Mouse (Mus musculus): ENCODE measurements around the gene Tspyl3. TPM values are rescaled to one million over a fixed set of nuclear protein-coding genes. Genes with fewer than 3 reads are reported as not detected.
A peak's percentile ranks its signal among the peaks of the same experiment; 100 is the strongest.
"Not testable (repeated sequence)": the region's sequence is repeated elsewhere in the genome, so short reads cannot be mapped to it uniquely, and the experiment has no call there.

Gene Tspyl3
- total RNA-seq (2022), result 10 to 100 TPM; 22.1 to 24.5 (median 23.5) TPM

DNA sequence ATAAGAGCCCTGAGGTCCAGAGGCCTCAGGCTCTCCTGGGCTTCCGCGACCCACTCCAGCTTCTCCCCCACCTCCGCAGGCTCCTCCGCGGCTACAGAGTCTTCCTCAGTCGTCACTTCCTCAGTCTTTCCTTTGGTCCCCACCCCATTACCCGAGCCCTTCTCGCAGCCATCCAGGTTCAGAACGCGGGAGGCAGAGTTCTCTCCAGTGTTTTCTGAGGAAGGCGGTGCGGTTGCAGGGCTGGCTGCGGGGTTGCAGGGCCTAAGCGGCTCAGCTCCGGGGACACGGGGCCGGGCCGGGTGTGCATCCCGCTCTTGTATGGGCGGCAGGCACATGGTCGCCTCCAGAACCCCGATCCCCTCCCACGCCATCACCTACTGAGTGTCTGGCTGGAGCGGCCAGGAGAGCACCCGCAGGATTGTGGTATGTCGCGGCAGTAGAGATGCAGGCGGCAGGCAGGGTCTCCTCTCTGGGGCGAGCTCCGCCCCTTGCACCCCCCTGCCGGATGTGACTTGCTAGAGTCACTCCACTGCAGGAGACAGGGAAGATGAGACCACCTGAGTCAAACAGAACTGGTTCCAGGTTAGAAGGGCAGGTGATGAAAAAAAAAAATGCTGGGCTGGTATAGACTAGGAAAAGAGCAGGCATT lies at the start of gene Tspyl3:
Gene Tspyl3 (minus strand): TSS at position 496 of the 649 bp plus-strand sequence.
- peak; percentile 29 to 45 for DNase-seq (ENCODE audit: low spot score in 2 of 2)

DNA sequence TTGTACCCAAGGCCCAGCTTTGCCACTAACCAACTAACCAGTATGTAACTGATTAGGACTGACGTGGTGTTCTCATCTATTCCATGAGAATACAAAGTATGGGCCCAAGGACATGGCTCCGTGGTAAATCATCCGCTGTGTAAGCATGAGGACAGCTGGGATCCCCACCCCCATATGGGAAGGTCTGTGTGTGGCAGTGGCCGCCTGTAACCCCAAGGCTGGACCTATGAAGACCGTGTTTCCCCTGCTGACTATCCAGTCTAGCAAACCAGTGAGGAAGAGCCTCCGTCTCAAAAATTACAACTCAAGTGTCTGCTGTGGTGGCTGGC lies 49.6 kb upstream of the Tspyl3 start:
- DNase-seq (ENCODE audit: low spot score in 2 of 2), result no peak

DNA sequence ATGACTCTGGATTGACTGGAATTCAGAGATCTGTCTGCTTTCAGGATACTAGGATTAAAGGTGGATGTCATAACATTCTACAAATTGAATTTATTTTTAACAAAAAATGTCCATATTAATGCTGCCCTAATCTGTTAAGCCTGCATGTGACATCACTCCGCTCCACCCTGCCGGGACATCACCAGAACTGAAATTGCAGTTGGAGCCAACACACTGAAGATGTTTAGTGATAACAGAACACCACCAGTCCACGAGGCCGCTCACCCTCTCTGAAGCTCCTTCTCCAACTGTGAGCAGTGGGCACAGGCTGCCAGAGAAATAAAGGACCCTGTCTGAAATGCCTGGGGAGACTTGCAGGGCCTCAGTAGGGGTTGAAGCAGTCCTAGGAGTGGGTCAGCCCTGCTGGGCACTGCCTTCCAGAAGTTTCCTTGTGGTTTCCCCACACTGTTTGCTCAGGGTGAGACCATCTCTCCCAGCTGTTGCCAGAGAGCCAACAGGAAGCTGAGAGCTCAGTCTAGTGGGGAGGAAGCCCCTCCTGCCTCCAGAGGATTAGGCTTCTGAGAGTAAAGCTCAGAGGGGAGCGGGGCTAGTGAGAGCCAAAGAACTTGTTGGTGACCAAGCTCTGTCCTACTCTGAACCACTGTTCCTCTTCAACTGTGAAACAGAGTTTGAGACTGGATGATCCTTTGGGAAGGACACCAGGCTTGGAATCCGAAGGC lies 49.1 kb upstream of the Tspyl3 start:
- not testable (repeated sequence) for DNase-seq (ENCODE audit: low spot score in 2 of 2)

DNA sequence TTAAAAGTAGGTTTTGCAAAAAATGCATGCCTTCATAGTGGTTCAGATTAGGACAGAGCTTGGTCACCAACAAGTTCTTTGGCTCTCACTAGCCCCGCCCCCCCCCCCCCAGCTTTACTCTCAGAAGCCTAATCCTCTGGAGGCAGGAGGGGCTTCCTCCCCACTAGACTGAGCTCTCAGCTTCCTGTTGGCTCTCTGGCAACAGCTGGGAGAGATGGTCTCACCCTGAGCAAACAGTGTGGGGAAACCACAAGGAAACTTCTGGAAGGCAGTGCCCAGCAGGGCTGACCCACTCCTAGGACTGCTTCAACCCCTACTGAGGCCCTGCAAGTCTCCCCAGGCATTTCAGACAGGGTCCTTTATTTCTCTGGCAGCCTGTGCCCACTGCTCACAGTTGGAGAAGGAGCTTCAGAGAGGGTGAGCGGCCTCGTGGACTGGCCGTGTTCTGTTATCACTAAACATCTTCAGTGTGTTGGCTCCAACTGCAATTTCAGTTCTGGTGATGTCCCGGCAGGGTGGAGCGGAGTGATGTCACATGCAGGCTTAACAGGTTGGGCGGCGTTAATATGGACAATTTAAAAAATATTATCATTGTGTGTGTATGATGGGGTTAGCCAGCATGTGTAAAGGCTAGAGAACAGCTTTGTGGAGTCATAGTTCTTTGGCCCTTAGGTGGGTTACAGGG lies 45.1 kb upstream of the Tspyl3 start:
- not testable (repeated sequence) for DNase-seq (ENCODE audit: low spot score in 2 of 2)

DNA sequence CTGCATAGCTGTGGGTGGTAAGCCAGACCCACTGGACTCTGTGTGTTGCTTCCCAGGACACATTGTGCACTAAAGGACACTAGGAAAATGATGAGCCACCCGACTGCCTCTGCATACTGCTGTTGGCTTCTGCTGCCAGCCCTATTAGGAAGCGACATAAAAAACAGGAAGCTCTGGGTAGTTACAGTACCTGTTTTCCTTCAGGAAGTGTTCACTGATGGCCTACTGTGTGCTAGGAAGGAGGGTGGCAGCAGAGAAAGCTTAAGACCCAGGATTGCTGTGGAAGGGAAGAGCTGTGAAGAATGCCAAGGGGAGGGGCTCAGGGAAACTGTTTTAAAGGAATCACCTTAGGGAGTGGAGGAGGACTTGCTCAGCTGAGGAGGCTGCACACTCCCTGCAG lies 42.1 kb upstream of the Tspyl3 start:
- DNase-seq (ENCODE audit: low spot score in 2 of 2), result no peak

DNA sequence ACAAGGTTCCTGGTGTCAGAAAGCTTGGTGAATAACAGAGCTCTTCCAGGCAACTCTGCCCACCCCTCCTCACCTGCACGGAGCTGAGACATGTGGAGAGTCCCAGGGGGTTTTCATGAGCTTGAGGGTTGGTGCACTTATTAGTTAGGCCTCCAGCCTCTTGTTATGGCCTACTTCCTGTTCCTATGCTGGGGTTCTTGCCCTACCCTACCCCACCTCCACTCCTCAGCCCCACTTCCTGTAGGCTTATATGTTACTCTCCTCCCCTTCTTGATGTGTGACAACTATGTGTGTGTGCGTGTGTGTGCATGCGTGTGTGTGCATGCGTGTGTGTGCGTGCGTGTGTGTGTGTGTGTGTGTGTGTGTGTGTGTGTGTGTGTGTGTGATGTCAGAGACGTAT lies 37.8 kb upstream of the Tspyl3 start:
- no peak for DNase-seq (ENCODE audit: low spot score in 2 of 2)

DNA sequence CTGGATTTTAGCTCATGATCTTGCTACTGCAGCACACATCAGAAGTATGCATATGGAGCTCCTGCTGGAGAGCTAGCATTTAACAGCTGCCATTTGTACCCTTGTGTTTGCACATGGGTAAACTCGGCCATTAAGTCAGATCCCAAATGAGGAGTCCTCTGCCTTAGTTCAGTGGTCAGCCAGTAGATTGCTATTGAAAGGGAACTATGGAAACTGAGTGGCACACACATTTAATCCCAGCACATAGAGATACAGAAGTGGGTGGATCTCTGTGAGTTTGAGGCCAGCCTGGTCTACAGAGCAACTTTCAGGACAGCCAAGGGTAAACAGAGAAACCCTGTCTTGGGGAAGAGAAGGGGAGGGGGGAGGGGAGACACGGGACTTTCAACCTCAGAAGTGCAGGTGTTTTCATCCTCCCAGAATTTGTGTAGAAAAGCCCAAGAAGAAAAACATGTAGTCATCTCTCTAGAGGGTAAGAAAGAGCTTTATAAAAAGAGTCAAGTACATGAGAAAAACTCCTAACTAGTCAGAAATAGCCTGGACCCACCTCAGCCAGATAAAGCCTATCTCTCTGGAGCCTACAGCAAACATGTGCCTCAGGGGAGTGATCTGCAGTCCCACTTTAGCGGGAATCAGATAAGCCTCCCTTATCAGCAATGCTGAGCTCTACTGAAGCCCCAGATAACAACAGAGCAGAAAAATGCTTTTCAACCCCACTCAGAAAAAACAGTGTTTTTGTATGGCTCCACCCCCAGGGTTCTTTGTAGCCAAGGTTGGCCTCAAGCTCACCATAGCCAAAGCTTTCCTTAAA lies 34.8 kb upstream of the Tspyl3 start:
- DNase-seq (ENCODE audit: low spot score in 2 of 2), result no peak

DNA sequence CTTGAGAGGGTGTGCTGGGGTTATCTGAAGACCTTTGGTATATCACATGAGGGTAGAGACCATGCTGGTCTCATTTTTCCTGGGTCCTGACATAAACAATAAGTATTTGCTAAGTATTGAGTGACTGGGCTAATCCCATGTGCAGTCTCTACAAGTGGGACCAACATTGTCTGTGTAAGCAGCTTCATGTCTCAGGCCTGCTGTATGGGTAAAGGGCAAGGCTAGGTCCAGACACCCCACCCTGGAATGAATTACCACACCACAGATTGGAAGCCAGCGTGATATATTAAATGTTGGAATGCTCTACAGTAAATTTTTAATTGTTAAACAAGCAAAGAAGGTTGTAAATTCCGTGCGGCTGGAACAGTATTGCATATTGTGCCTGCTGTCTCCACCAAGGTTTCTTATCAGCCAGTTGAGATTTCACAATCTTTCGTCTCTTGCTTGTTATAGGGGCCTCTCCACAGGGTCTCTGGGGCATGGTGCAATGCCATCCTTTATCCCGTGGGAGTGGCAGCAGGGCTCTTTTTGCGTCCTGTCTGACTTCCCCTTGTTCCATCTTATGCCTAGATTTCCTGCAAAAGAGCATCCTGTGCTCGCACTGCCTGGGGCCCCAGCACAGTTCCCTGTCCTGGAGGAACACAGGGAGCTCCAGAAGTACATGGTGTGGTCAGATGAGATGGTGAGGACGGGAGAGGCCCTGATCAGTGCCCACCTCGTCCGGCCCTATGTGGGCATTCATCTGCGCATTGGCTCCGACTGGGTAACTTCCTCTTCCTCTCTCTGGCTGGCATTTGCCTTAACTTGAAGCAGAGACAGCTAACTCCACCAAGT lies 34.0 kb upstream of the Tspyl3 start:
- DNase-seq (ENCODE audit: low spot score in 2 of 2), result no peak

DNA sequence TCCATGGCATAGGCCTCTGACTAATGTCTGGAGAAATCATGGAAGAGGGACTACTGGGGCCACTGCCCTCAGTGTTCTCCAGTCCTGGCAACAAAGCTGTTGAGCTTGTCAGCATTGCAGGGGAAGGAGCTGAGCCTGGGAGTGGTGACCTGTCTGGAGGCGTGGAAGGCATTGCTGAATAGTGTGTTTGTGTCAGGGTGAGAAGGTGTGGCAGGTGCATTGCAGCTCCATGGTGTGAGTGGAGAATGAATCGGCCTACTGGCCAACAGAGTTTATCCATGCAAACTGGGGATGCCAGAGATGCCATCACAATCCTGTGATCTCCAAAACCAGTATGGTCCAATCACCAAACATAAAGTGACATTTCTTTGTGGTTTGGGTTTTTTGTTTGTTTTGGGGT lies 31.4 kb upstream of the Tspyl3 start:
- no peak for DNase-seq (ENCODE audit: low spot score in 2 of 2)

DNA sequence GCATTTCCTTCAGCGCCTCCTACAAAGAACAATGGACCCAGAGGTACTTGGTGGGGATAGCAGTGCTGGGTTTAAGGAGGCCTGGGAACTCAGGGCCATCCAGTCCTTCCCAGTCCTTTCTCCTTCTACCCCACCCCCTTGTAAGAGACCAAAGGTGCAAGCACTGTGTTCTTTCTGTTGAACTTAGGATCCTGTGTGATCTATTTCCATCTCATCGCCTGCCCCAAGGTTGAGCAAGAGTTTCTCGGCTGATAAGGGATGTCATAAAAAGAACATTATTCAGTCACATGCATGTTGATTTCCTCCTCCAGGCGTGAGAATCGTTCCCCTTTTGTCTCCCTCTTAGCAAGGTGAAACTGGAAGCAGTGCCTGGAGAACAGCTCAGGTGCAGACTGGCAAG lies 24.5 kb upstream of the Tspyl3 start:
- no peak for DNase-seq (ENCODE audit: low spot score in 2 of 2)

DNA sequence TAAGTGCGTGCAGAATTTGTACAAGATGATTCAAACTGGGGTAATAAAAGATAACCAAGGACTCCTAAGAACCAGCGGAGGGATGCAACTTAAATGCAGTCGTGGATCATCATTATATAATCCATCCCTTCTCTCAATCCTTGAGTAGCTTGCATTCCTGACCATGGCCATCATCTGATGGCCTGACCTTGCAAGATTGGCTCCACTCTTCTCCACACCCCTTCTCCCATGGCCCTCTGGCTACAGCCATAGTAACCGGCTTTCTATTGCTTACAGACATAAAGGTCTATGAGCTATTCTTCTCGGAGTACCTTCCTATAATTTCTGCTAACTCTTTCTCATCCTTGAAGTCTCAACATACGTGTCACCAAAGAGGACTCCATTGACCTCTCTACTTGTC lies 16.9 kb upstream of the Tspyl3 start:
- no peak for DNase-seq (ENCODE audit: low spot score in 2 of 2)

DNA sequence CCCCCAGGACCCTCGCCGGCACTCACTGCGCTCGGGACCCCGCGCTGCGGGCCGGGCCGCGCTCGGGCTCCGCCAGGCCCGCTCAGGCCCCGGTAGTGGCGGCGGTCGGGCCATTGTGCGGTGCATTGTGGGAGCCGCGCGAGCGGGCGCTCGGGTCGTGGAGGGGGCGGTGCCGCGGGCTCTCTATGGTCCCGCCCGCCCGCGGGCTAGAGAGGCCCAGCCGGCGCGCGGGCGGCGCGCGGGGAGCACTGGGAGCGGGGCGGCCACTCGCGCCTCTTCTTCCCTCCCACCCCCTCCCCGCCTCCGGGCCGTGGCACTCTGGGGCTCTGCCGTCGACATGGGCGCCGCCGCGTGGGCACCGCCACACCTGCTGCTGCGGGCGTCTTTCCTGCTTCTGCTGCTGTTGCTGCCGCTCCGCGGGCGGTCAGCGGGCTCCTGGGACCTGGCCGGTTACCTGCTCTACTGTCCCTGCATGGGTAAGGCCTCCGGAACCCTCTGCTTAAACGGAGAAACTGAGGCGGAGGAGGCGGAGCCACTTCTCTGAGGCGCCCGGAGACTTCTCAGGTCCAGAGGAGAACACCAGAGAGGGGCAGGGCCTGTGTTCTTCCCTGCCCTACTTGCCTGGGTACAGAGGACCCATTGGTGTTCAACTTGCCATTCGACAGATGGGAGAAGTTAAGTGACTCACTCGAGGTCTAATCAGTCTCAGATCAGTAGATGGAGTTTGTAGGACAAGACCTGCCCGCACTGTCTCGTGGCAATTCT lies 16.2 kb upstream of the Tspyl3 start, which contains the start of the genes Plagl2 and Pofut1:
Gene Plagl2 (minus strand): TSS at position 177 of the 765 bp plus-strand sequence.
Gene Pofut1 (plus strand): TSS at position 284 of the 765 bp plus-strand sequence.
- peak; percentile 68 to 80 for DNase-seq (ENCODE audit: low spot score in 2 of 2)

DNA sequence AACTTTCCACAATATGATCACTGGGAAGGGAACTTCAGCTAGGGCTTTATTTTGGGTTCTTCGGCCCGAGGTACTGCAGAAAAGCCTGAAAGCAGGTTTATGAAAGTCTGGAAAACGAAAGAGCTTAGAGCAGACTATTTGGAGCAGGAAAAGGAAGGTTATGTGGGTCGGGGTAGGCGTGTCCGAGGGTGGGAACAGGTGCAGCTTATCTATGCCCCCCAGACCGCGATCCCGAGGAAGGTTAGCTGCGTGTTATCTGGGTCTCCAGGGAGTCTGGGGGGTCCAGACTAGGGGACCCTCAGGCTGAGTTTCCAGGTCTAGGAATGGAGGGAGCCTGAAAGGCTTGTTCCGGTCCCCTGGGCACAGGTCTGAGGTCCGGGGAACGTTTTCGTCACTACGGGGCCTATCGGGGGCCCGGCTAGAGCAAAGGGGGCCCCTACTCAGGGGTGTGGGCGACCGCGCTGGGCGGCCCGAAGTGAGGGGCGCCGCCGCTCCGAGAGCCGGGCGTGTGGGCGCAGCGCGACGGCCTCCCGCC lies 15.5 kb upstream of the Tspyl3 start:
- peak in 1 of 2 experiments; percentile 8 for DNase-seq (ENCODE audit: low spot score in 2 of 2)

DNA sequence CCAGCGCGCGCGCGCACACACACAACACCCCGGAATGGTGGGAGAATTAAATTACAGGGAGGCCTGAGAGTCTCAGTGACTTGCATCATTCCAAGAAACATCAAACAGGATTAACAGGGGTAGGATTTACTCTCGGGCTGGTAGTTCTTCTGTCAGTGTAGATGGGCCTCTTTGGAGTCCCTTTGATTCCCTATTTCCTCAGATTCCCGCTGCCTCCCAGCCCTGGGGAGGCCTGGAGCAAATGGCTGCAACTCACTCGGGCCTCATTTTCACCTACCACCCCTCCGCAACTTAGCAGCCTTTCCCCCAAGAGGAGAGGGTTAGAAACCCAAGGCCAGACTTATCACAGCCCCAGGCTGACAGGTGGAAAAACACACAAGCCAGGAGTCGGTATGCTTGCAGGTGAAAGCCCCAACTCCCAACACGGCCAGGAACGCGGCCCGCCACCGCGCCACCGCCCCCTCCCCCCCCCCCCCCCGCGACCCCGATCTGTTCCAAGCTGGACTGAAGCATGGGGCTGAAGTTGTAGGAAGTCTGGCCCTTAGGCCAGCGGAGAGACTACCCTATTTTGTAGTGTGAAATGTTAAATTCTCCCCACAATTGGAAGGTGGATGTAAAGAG lies 14.7 kb upstream of the Tspyl3 start:
- no peak for DNase-seq (ENCODE audit: low spot score in 2 of 2)

DNA sequence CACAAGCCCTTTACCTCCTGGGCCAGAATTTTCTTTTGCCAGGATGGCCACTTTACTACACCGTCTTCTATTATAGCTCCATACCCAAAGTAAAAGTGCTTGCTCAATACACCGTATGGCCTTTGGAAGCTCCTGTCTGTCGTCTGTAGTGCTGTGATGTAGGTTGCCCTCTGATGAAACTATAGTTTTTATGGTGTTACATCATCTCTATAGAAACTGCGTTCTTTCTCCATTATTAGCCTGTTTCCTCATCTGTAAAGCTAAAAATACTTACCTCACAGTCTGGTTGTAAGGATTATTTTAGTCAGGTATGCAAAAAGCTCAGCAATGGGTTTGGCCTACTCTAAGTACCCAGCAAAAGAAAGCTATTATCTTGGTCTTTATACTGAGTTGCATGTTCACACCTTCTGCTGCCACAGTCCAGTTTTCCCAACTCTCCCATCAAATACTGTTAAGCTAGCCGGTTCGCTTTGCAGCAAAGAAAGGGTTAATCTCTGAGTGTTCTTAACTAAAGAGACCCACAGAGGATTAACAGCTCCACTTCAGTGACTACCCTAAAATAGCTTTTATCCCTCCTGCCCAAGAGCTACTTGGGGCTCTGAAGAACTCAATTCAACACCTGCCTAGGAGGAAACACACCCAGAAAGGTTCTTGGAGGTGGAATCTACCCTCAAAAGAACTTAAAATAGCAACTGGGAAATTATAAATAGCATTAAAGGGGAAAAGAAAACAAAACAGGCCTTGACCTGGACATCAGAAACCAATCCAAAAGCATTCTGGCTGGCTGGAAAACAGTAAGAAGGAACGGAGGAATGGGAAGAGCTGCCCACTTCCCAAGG lies 14.0 kb upstream of the Tspyl3 start:
- no peak for DNase-seq (ENCODE audit: low spot score in 2 of 2)

DNA sequence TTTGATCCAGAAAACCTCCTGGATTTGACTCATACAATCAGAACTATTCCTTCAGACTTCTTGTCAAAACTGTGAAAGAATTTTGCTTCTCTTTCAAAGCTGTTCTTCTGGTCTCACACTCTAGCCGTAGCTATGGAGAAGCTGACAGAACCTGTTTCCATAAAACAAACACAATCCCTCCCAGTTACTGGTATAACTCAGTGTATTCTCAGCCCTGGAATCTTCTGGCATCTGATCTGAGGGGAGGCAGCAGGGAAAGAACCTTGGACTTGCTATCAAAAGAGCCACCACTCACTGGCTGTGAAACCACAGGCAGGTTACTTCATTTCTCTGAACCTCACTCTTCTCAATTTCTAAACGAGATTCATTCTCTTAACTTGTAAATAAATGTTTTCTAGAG lies 13.2 kb upstream of the Tspyl3 start:
- no peak for DNase-seq (ENCODE audit: low spot score in 2 of 2)

DNA sequence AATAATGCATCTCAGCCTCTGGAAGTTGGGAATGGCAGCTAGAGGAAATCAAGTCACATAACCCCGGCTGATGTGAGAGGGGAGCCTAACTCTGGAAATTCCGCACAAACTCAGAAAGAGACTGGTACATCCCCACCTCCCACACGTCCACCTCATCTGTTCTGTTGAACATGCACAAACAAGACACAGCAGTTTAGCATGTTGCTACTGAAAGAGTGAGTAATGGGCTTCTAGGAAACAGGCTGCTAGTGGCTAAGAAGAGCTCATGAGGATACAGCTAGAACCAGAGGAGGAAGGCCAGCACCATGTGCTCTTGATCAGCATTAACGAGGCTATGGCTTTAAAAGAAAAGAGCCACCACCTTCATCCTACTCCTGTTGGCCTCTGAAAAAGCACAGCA lies 12.7 kb upstream of the Tspyl3 start:
- DNase-seq (ENCODE audit: low spot score in 2 of 2), result no peak

DNA sequence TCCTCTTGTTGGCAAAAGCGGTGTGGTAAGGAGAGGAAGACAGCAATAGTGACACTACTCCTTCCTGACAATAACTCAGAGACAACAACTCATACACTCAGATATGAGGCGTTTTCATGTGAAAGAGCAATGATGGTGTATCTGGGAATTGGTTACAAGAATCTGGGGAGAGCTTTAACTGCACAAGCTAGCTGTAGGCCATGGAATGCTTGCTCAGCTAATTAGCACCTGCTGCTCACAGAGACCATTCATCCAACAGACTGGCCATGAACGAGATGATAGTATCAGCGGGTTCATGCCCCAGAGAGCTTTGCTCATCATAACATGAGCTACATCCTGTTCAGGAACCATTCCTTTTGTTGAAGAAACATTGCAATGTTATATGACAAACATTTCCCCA lies 12.0 kb upstream of the Tspyl3 start:
- DNase-seq (ENCODE audit: low spot score in 2 of 2), result no peak

Data from layer of hippocampus, adult 8-10 months (tissue).